Mouse (Mus musculus): ENCODE results near the gene Klhdc7b.

GRCm38 (mm10) chr15:89404831-89405623 lies 20.3 kb downstream of the Klhdc7b start:
- TF ChIP-seq GATA1 (IDR thresholded peaks at IDR 0.05; ENCODE audit: low read length) (no peak), TAL1 (IDR thresholded peaks at IDR 0.05; ENCODE audit: low read length) (no peak)

Measured in erythroblast, embryonic 14.5 days (primary cell).